Mouse (Mus musculus): Measurements from ENCODE around the gene Sipa1.
"Not testable (repeated sequence)": the region's sequence is repeated elsewhere in the genome, so short reads cannot be mapped to it uniquely, and the experiment has no call there.

Sipa1 gene

GRCm38 (mm10) chr19:5686954-5687353 lies 23.4 kb upstream of the Sipa1 start:
- in situ Hi-C loops (cut with MboI; ENCODE audit: low sequenced_read_pairs): not testable (repeated sequence)

GRCm38 (mm10) chr19:5686437-5686836 lies 22.9 kb upstream of the Sipa1 start:
- in situ Hi-C loops (cut with MboI; ENCODE audit: low sequenced_read_pairs): no loop called here

GRCm38 (mm10) chr19:5685861-5686260 lies 22.4 kb upstream of the Sipa1 start:
- in situ Hi-C loops (cut with MboI; ENCODE audit: low sequenced_read_pairs): no loop called here

DNA sequence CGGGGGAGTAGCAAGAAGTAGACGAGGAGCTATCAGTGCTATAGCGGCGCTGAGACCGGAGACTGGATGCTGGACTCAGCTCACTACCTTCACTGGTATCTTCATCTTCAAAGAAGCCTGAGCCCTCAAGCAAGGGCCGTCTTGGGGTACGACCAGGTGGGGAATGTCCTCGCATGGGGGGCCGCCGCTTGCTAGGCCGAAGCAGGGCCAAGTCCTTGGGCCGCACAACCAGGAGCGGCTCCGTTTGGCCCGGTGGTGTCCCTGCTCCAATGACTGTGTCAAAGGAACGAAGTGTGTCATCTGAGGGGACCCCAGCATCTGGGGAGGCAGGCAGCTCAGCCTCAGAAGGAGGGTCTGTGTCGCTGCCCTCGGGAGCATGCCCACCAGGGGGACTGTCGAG lies 21.9 kb upstream of the Sipa1 start:
- in situ Hi-C loops (cut with MboI; ENCODE audit: low sequenced_read_pairs): no loop called here

DNA sequence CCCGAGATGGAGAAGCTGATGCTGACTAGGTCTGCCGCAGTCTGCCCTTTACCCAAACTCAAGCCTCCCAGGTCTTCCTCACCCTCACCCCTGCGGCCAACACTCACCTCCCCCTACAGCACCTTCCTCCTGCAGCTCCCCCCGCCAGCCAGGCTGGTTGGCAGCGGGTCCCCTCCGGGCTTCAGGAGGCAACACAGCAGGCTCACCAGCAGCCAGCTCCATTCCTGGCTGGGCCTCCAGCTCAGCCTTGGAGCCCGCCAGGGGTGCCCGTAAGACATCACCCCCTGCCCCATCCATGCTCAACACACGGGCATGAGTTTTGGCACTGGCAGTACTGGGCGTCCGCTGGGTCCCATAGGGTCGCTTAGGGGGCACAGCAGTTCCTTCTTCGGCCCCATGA lies 21.5 kb upstream of the Sipa1 start:
- in situ Hi-C loops (cut with MboI; ENCODE audit: low sequenced_read_pairs): no loop called here

- in situ Hi-C loops (cut with MboI; ENCODE audit: low sequenced_read_pairs): no loop called here
Measured at GRCm38 (mm10) chr19:5684236-5684635, 20.7 kb upstream of the Sipa1 start.

GRCm38 (mm10) chr19:5680432-5680831 lies 16.9 kb upstream of the Sipa1 start:
- in situ Hi-C loops (cut with MboI; ENCODE audit: low sequenced_read_pairs): no loop called here

DNA sequence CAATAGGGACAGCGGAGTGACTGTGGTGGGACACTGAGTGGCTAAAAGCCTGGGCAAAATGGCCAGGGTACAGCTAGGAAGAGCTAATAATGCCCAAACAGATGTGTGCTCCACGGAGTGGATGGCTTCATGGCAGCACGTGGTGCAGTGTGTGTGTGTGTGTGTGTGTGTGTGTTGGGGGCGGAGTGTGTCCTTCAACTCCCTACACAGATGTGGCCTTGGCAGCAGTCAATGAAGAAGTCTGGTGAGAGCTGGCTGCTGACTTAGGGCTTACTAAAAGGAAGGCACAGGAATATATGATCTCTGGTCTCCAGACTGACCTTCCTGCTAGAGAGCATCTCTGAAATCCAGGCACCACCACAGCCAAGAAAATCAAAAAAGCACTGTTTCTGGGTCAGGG lies 4.9 kb upstream of the Sipa1 start:
- in situ Hi-C loops (cut with MboI; ENCODE audit: low sequenced_read_pairs): no loop called here

GRCm38 (mm10) chr19:5666386-5666785 lies 2.9 kb upstream of the Sipa1 start:
- in situ Hi-C loops (cut with MboI; ENCODE audit: low sequenced_read_pairs): no loop called here

- in situ Hi-C loops (cut with MboI; ENCODE audit: low sequenced_read_pairs): no loop called here
Measured at GRCm38 (mm10) chr19:5665465-5665864, 2.0 kb upstream of the Sipa1 start.

DNA sequence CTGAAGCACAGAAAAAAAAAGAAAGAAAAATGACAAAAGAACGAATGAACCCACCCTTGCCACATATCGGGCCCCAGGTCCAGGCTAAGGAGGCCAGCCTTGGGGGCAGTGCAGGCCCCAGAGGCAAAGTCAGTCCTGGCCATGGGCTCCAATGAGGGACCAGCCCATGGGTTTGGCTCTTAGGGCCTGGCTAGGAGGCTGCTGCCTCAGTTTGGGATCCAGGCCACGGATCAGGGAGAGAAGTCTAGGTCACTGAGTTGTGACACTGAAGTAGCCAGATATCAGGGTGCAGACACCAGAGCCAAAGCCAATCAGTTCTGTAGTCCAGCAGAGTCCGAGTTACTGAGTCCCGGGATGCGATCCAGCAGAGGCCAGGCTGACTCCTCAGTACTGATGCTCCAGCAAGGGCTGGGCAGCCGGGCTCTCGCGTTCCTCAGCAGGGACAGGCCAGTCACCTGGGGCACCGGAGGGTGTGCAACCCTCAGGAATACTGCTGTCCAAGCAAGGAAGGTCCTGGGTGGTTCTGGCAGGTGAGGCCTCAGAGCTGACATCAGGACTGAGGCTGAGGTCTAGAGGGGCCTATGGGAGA lies 1.3 kb upstream of the Sipa1 start:
- in situ Hi-C loops (cut with MboI; ENCODE audit: low sequenced_read_pairs): no loop called here

GRCm38 (mm10) chr19:5662310-5662709 lies 1.2 kb downstream of the Sipa1 start:
- in situ Hi-C loops (cut with MboI; ENCODE audit: low sequenced_read_pairs): no loop called here

DNA sequence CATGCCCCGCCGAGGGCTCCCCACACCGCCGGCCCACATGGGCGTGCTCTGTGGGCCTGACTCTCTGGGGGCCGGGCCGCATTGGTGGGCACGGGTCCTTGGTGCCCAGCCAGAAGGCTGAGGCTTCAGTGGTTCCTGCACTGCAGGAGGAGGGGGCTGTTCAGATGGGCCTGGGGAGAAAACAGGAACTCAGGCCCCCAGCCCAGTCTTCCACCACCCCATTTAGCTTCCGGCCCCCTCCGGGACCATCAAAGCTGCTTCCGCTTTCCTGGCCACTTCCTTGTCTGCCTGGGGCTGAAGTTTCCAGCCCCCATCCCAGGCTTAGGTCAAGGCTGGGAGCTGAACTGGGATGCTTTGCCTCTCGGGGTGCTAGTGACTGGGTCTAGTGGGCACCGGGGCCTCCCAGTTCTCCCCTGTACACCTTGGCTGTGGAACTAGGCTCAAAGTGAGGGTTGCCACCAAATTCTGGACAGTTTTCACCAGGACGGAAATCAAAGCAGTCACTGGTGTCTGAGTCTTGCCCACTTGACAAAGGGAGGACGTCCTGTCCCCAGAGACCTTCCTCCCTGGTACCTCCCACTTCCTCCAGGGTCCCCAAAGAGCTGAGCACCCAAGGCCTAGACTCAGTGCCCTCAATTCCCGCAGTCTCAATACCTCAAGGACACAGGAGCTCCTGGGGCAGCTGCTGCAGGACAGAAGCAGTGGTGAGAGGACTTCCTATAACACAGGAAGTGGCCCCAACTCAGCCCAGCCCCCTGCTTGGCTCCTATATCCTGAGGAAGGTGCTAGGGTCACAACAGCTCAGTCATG lies 2.4 kb downstream of the Sipa1 start:
- in situ Hi-C loops (cut with MboI; ENCODE audit: low sequenced_read_pairs): no loop called here

- in situ Hi-C loops (cut with MboI; ENCODE audit: low sequenced_read_pairs): no loop called here
Measured at GRCm38 (mm10) chr19:5654720-5655298, 8.7 kb downstream of the Sipa1 start.

DNA sequence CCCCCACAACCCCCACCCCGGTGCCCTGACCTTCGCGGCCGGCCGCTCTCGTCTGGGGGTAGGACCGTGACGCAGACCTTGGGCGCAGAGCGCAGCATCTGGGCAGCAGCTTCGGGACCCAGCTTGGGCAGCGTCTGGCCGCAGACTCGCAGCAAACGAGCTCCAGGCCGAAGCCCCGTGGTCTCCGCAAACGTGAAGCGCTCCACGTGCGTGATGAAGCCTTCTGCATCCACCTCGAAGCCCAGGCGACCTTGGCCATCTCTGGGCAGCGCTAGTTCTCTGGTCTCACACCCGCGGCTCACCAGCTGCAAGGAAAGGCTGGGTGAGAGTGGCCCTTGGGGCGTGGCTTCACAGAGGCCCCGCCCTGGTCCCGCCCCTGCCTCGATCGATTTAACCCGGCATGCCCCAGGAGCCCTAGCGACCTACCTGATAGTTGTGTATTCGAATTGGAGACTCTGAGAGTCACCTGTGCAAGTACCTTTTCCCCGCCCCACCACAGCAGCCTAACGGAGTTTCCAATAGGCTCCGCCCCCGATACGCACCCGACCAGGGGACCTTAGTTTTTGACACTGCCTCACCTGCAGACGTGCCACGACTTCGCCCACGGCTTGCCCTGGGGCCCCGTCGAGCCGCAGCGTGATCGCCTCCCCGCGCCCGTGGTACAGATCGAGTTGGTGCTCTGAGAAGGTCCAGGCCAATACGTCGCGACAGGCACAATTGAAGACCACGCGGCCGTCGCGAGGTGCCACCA lies 9.4 kb downstream of the Sipa1 start:
- in situ Hi-C loops (cut with MboI; ENCODE audit: low sequenced_read_pairs): no loop called here

- in situ Hi-C loops (cut with MboI; ENCODE audit: low sequenced_read_pairs): no loop called here
Measured at GRCm38 (mm10) chr19:5652570-5652969, 10.9 kb downstream of the Sipa1 start.

DNA sequence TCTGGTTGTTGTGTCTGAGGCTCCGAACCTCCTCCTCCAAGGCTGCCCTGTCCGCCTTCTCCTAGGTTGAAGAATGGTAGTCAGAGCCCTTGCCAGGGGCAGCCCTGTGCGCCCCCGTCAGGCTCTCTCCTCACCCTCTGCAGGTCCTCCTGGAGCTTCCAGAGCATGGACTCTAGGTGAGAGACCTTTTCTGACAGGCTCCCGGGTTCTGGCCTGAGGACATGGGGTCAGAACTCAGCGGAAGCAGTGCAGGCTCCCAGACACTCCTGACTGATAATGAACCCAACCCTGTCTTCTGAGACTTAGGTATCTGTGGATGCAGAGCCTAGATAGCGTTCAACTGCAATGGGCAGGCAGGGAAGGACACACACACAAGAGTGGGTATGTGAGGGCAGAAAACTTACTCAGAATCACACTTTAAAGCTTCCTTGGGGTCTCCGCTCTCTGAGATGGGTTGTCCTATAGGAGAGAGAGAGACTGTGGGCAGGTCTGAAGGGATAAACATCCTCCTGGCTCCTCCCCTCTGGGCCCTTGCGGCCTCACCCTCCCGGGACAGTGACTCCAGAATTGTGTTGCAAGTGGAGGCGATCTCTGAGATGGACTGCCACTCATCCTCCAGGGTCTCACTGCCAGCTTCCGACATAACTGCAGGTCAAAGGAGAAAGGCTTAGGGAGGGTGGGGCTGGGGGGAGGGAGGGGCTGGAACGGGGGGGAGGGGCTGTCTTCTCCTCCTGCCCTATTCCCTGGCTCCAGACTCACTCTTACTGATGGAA lies 11.8 kb downstream of the Sipa1 start:
- in situ Hi-C loops (cut with MboI; ENCODE audit: low sequenced_read_pairs): no loop called here

DNA sequence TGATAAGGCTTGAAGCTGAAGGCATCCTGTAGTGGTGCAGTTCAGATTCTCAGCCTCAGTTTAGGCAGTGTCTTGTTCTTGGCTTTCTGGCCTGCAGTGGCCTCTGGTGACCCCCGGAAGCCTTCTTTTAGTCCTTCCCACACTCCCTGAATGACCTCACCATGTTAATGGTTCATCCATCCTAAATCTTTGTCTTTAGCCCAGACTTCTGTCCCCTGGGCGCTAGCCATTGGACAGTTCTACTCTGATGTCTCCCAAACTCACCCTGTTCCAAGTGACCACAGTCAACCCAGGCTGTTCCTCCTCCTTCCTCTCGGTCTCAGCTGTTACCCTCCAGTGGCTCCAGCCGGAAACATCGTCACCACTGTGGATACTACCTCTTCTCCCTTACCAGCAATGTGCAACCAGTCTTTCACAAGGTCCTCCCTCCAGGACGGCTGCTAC lies 14.2 kb downstream of the Sipa1 start:
- in situ Hi-C loops (cut with MboI; ENCODE audit: low sequenced_read_pairs): no loop called here

DNA sequence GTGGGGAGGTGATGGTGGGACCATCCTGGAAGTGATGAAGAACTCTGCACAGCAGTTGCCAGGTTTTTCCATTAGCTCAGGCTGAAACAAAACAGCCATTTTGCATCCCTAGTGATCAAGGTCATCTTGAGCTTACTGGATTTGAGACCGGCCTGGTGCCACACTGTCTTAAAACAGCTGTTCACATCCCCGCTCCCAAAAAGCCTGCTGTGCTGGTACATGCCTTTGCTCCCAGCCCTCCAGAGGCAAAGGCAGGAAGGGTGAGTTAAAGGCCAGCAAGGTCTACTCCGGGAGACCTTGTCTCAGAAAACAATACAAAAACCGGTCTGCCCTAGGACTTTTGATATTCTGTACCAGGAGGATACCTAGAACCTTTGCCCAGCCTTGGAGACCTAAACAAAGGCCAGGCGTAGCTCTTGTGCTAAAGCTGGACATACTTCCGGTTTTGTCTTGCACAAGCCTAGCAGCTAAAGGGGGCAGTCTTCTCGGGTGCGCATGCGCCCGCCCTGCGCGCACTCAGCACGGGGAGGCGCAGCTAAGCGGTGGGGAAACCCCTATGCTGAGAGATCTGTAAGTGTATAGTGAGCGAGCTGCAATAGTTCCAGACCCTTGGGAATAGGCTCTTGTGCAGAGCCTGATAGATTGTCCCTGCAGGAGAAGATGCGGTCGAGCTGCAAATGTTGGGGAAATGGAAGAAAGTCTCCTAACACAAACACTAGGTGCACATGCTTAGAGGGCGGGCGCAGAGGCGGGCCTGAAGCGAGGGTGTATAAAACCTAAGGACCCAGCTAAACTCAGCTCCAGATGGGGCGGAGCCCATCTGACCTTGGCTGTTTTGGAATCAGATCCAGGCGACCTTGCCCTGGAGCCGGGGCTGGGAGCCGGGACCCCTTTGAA lies 14.9 kb downstream of the Sipa1 start:
- in situ Hi-C loops (cut with MboI; ENCODE audit: low sequenced_read_pairs): no loop called here

GRCm38 (mm10) chr19:5647791-5648190 lies 15.7 kb downstream of the Sipa1 start:
- in situ Hi-C loops (cut with MboI; ENCODE audit: low sequenced_read_pairs): no loop called here
